Mouse (Mus musculus) lung, postnatal 0 days (tissue): ENCODE measurements around the gene Ensa.

Experiments used
- CTCF ChIP-seq: IDR thresholded peaks from 2 replicates; pipeline ENCODE4 v1.5.1; 2016; ENCODE audit warnings: antibody characterized with exemption, mild to moderate bottlenecking
- EP300 ChIP-seq: IDR thresholded peaks from 2 replicates; pipeline ENCODE4 v1.6.1; 2016; ENCODE audit warnings: antibody characterized with exemption, mild to moderate bottlenecking, control low read depth

GRCm38 (mm10) chr3:95674812-95675211 is 50.0 kb downstream of the Ensa start:
- no peak for TF ChIP-seq CTCF
- TF ChIP-seq EP300, result peak; percentile 13; the same call in 1 of the 2 replicates
